Mouse (Mus musculus) small intestine, adult 2 months (tissue): ENCODE measurements around the gene Isoc2a. TPM values are rescaled to one million over a fixed set of nuclear protein-coding genes. Genes with fewer than 3 reads are reported as not detected.

Experiments used
- H3K27ac ChIP-seq: fragments of 200-500 bp; 2 replicates; pipeline ENCODE4 v1.5.1; 2012; ENCODE audit warnings: low read depth, low read length, control low read depth, inconsistent platforms; ENCODE audit not compliant: insufficient read depth
- H3K27me3 ChIP-seq: fragments of 200-500 bp; 2 replicates; pipeline ENCODE4 v1.6.1; 2012; ENCODE audit warnings: mild to moderate bottlenecking, moderate library complexity, low read length, inconsistent platforms; ENCODE audit not compliant: control insufficient read depth, insufficient read depth
- H3K36me3 ChIP-seq: fragments of 200-500 bp; 2 replicates; pipeline ENCODE4 v1.6.1; 2012; ENCODE audit warnings: mild to moderate bottlenecking, low read length, control low read depth, inconsistent platforms; ENCODE audit not compliant: control insufficient read depth, insufficient read depth
- H3K4me1 ChIP-seq: fragments of 200-500 bp; 2 replicates; pipeline ENCODE4 v1.6.1; 2012; ENCODE audit warnings: low read length, inconsistent platforms, mixed read lengths; ENCODE audit not compliant: control insufficient read depth, insufficient read depth, insufficient read length
- H3K4me3 ChIP-seq: fragments of 200-500 bp; 2 replicates; pipeline ENCODE4 v1.5.1; 2012; ENCODE audit warnings: low read depth, mild to moderate bottlenecking, control low read depth, inconsistent platforms, low read length, moderate library complexity
- CTCF ChIP-seq: fragments of 200-500 bp; IDR thresholded peaks from 2 replicates; pipeline ENCODE4 v1.5.1; 2012; ENCODE audit warnings: low read depth, mild to moderate bottlenecking, control low read depth, inconsistent platforms, low read length, moderate library complexity, mixed read lengths; ENCODE audit not compliant: insufficient replicate concordance, insufficient read length; ENCODE audit errors: extremely low read depth
- POLR2A ChIP-seq: fragments of 200-500 bp; IDR thresholded peaks from 2 replicates; pipeline ENCODE4 v1.6.1; 2012; ENCODE audit warnings: low read depth, mild to moderate bottlenecking, control low read depth, inconsistent platforms, low read length, moderate library complexity
- WGBS: fragments of 180-500 bp; shearing (Covaris S2); methylation state at CpG from one replicate; pipeline ENCODE4 v1.1.7; 2018; 5-methylcytosine and 5-hydroxymethylcytosine counted together
- polyA plus RNA-seq: library from polyadenylated mRNA; depleted of rRNA; stranded (reverse); fragments of >200 nt; gene quantifications from 2 replicates; pipeline ENCODE4 v1.2.3, GENCODE M21; 2012

Gene Isoc2a
- polyA plus RNA-seq, 1 experiment = 15.5 TPM

GRCm38 (mm10) chr7:4919971-4920370 lies 43.0 kb downstream of the Isoc2a start:
- Histone ChIP-seq H3K36me3 (peaks cover 23% of the 10 kb centered on the region), H3K27me3 (peaks cover 12% of the 10 kb centered on the region; the same call in 1 of the 2 replicates), H3K27ac (no peak overlapping the region), H3K4me1 (peaks cover 8% of the 10 kb centered on the region), H3K4me3 (no peak overlapping the region)
- TF ChIP-seq CTCF (no peak), POLR2A (no peak)
- 93% methylated on average over 21 of the region's 21 CpGs for WGBS

- peaks cover 23% of the 10 kb centered on the region for H3K36me3 ChIP-seq
- no peak overlapping the region for H3K4me3 ChIP-seq
- peaks cover 12% of the 10 kb centered on the region; the same call in 1 of the 2 replicates for H3K27me3 ChIP-seq
- 94% methylated on average over 19 of the region's 19 CpGs for WGBS
- H3K27ac ChIP-seq = no peak overlapping the region
- H3K4me1 ChIP-seq = peaks cover 8% of the 10 kb centered on the region
- no peak for TF ChIP-seq CTCF
- no peak for TF ChIP-seq POLR2A
Measured at GRCm38 (mm10) chr7:4920496-4920895, 43.5 kb downstream of the Isoc2a start.

GRCm38 (mm10) chr7:4920976-4921823 lies 44.2 kb downstream of the Isoc2a start:
- Histone ChIP-seq H3K36me3 (peaks cover 23% of the 10 kb centered on the region), H3K27ac (no peak overlapping the region), H3K27me3 (peaks cover 12% of the 10 kb centered on the region; the same call in 1 of the 2 replicates), H3K4me3 (no peak overlapping the region), H3K4me1 (peaks cover 5% of the 10 kb centered on the region)
- 65% methylated on average over 23 of the region's 23 CpGs for WGBS
- TF ChIP-seq POLR2A = no peak
- TF ChIP-seq CTCF = no peak

- TF ChIP-seq POLR2A (no peak), CTCF (no peak)
- peaks cover 12% of the 10 kb centered on the region; the same call in 1 of the 2 replicates for H3K27me3 ChIP-seq
- 31% methylated on average over 8 of the region's 8 CpGs for WGBS
- H3K4me3 ChIP-seq = peak within 1 kb of the TSS; percentile 28
- no peak within 1 kb of the TSS for H3K27ac ChIP-seq
- peaks cover 23% of the 10 kb centered on the region for H3K36me3 ChIP-seq
- H3K4me1 ChIP-seq = peaks cover 2% of the 10 kb centered on the region
Measured at GRCm38 (mm10) chr7:4921824-4922482, 45.0 kb downstream of the Isoc2a start, which contains the start of gene Nat14. Gene Nat14 (plus strand): TSS chr7:4922028.

- Histone ChIP-seq H3K4me1 (peaks cover 2% of the 10 kb centered on the region), H3K36me3 (peaks cover 23% of the 10 kb centered on the region), H3K27ac (no peak overlapping the region), H3K27me3 (peaks cover 12% of the 10 kb centered on the region; the same call in 1 of the 2 replicates), H3K4me3 (peak overlapping the region; percentile 28)
- TF ChIP-seq CTCF (no peak), POLR2A (no peak)
- WGBS = 3% methylated on average over 14 of the region's 14 CpGs
Measured at GRCm38 (mm10) chr7:4922508-4922907, 45.6 kb downstream of the Isoc2a start.

GRCm38 (mm10) chr7:4922931-4923565 lies 46.1 kb downstream of the Isoc2a start:
- H3K4me1 ChIP-seq = peaks cover 2% of the 10 kb centered on the region
- H3K27ac ChIP-seq = no peak overlapping the region
- TF ChIP-seq CTCF (no peak), POLR2A (no peak)
- 5% methylated on average over 14 of the region's 14 CpGs for WGBS
- H3K4me3 ChIP-seq = peak overlapping the region; percentile 28
- H3K36me3 ChIP-seq = peaks cover 23% of the 10 kb centered on the region
- peaks cover 12% of the 10 kb centered on the region; the same call in 1 of the 2 replicates for H3K27me3 ChIP-seq
